Mouse (Mus musculus) adrenal gland, adult 2 months (tissue): ENCODE results near the gene Adamts10. TPM values are rescaled to one million over a fixed set of nuclear protein-coding genes. Genes with fewer than 3 reads are reported as not detected.

Experiments
- DNase-seq: peaks from one replicate; pipeline ENCODE4 v3.0.0; 2021
- polyA plus RNA-seq: library from polyadenylated mRNA; depleted of rRNA; stranded (reverse); fragments of >200 nt; gene quantifications from 2 replicates; pipeline ENCODE4 v1.2.3, GENCODE M21; 2012; rRNA removed
- total RNA-seq, 2 experiments: library from RNA; stranded (reverse); gene quantifications; 2 replicates each; pipeline ENCODE4 v1.2.3; 2021

The Adamts10 gene
- total and polyA plus RNA-seq, 3 experiments, result 21.2 to 52.5 (median 22.4) TPM

DNA sequence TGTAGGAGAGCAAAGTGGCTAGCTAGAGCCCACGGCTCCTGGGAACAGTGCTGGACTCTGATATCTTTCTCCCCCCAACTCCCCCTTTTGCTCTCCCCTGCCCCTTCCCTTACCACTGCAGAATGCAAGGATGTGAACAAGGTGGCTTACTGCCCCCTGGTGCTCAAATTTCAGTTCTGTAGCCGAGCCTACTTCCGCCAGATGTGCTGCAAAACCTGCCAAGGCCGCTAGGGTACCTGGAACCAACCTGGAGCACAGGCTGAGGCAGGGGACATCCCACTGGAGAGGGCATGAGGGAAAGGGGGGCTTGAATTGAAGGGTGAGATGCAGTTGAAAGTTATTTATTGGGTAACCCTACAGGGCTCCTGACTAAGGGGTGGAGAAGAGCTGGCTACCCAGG lies 29.0 kb downstream of the Adamts10 start:
- DNase-seq, result no peak

DNA sequence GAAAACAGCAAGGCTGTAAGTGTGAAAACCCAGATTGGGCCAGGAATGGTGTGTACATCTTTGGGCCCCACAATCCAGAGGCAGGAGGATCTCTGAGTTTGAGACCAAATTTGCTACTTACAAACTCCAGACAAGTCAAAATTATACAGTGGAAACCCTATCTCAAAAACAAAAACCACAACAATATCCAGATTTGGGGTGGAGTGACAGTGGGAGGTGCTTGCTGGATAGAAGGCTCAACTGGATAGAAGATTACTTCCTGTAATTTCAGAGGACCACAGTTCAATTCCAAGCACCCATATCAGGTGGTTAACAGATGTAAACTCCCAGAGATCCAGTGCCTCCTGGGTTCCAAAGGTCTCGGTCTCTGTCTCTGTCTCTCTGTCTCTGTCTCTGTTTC lies 30.5 kb downstream of the Adamts10 start:
- no peak for DNase-seq

- peak; percentile 30 for DNase-seq
These were observed 31.3 kb downstream of the Adamts10 start, which contains the start of gene Myo1f for GRCm38 (mm10) chr17:33555223-33555855. Gene Myo1f, plus strand, starts transcription at chr17:33555707.

DNA sequence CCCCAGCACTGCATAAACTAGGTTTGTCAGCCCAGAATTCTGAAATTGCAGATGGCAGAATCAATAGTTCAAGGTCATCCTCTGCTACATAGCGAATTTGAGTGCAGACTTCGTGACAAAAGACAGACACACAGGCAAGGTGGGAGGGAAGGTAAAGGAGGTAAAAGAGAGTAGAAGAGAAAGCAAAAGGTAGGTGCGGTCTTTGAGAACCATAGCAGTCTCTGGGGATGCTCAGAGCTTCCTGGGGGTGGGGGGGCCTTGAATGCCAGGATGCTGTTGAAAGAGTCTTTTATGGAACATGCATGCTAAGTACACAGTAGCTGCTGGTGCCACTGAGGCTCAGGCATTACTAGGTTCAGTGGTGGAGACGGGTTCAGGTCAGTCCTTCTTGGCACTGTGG lies 33.9 kb downstream of the Adamts10 start:
- DNase-seq, result no peak

DNA sequence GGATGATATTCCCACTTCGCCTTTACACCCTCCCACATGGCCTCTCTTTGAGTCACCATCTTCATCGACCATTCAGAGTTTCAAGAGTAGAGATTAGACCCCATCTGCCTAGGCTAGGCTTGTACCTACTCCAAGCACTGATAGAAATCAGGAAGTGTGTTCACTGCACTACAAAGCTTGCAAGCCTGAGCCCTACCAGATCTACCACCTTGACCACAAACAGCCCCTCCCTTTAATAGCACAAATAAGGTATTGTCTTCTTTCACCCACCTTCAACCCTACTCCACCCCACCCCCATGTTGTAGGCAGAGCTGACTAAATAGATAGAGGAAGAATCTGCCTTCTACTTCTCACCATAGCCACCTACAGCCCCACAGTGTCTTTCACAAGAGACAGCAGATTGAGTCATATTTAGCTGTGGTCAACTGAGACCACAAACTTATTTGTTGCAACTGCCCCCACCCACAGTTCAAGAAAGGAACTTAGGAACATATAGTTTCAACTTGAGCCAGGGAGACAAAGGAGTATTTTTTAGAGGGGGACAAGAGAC lies 39.6 kb downstream of the Adamts10 start:
- no peak for DNase-seq

GRCm38 (mm10) chr17:33564599-33564998 lies 40.6 kb downstream of the Adamts10 start:
- DNase-seq, result no peak

DNA sequence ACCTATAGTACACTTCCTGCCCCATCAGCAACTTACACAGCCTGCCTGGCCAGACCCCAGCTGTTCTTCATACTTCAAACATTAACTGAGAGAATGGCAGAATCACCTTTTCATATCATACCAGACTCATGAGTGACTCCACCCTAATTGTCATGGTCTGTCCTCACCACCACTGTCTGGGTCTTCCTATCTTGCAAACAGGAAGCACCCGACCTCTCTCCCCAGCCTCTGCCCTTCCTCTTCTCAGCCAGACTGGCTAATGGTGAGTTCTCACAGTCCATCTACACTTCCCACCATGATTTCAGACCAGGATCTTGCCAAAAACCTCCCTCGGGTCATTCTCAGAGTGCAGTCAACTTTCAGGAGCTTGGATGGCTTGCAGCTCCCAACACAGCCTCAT lies 42.2 kb downstream of the Adamts10 start:
- no peak for DNase-seq

DNA sequence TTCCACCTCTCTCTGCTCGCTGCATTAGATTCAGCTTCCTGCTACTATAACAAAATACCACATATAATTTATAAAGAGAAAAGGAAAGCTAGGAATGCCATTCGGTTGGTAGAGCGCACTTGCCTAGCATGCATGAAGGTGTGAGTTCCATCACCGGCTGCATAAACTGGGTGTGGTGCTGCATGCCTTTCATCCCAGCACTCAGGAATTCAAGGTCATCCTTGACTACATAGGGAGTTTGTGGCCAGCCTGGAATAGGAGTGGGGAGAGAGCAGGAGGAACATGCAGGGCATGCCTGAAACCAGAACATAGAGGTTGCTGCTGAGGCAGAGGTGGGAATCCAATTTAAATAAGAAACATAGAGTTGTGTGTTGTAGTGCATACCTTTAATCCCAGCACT lies 60.1 kb downstream of the Adamts10 start:
- DNase-seq, result no peak

- no peak for DNase-seq
These were observed 62.0 kb downstream of the Adamts10 start for GRCm38 (mm10) chr17:33586011-33586410.

DNA sequence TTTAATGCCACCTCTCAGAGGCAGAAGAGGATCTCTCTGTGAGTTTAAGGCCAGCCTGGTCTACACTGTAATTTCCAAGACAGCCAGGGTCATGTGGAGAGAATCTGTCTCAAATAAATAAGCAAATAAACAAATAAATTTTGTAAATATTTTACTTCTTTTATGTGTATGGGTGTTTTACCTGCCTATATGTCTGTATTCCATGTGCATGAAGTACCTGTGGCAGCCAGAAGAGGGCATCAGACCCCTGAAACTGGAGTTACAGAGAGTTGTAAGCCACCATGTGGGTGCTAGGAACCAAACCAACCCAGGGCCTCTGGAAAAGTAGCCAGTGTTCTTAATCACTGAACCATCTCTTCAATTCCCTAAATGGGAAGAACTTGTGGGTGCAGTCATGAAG lies 73.3 kb downstream of the Adamts10 start:
- no peak for DNase-seq

DNA sequence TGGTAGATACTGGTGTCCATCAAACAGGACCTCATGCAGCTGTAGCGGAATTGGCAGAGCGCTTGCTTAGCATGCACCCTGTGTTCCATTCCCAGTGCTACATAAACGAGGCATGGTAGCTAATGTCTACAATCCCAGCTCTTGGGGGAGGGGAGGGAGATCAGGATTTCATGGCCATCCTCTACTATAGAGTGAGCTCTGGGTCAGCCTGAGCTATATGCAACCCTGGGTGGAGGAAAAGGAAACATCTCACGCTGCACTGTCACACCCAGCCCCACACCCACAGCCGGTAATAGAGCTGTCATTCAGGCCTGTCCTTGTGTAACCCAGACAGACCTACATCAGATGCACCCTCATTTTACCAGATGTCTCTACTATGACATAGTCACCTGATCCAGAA lies 74.5 kb downstream of the Adamts10 start:
- DNase-seq, result no peak

DNA sequence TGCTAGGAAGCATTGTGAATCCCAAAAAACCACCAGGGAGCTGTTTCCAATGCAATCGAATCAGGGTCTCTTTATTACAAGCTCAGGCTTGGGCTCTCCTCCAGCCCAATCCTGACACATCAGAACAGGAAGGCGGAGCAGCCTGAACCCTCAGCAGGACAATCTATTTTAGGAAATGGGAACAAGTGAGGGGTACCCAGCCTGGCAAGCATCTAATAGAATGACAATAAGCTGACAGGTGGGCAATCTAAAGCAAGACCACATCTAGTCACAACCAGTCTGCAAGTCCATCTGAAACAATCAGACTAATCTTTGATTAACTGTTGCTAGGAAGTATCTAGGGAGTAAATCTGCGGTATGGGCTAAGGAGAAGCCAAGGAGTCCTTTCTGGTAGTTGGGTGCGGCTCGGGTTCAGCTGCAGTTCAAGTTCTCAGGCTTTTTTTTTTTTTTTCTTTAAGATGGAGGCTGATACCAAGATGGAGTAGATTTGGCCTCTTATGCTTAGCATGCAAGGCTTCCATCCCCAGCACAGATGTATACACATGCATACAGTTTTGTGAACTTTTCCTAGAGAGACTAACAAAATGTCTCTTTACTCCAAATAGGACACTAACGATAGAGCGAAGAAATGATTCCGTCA lies 76.0 kb downstream of the Adamts10 start:
- no peak for DNase-seq

- no peak for DNase-seq
These were observed 76.8 kb downstream of the Adamts10 start for GRCm38 (mm10) chr17:33600831-33601230.

GRCm38 (mm10) chr17:33601947-33602346 lies 77.9 kb downstream of the Adamts10 start:
- DNase-seq, result no peak

Other genes starting within 250 kb of the Adamts10 start
- gene Zfp955b, start 234.7 kb upstream of the Adamts10 start, total RNA-seq, result 10 to 100 TPM in 1 of 2 experiments, 1 to 10 TPM in 1; 9.0 to 11.6 TPM
- gene Zfp955b, start 234.7 kb upstream of the Adamts10 start, polyA plus RNA-seq, result 0.87 and 1.1 TPM in 2 replicates
- 1 to 10 TPM; 8.6 to 9.1 TPM for gene Zfp81, start 165.3 kb upstream of the Adamts10 start, total RNA-seq
- gene Zfp81, start 165.3 kb upstream of the Adamts10 start, polyA plus RNA-seq, result 0.33 and 0.49 TPM in 2 replicates
- 10 to 100 TPM in 1 of 2 experiments, 1 to 10 TPM in 1; 5.4 to 10.4 TPM for gene Zfp101, start 129.6 kb upstream of the Adamts10 start, total RNA-seq
- 0.42 and 0.52 TPM in 2 replicates for gene Zfp101, start 129.6 kb upstream of the Adamts10 start, polyA plus RNA-seq
- gene Actl9, start 91.3 kb upstream of the Adamts10 start, total RNA-seq, result not detected
- gene Actl9, start 91.3 kb upstream of the Adamts10 start, polyA plus RNA-seq, result 0.17 and 0.27 TPM in 2 replicates
- 1 to 10 TPM; 1.9 to 3.4 TPM for gene Myo1f, start 31.5 kb downstream of the Adamts10 start, total RNA-seq
- 2.5 and 2.7 TPM in 2 replicates for gene Myo1f, start 31.5 kb downstream of the Adamts10 start, polyA plus RNA-seq
- 10 to 100 TPM; 35.1 to 39.4 TPM for gene Zfp414, start 104.9 kb downstream of the Adamts10 start, total RNA-seq
- 105 and 106 TPM in 2 replicates for gene Zfp414, start 104.9 kb downstream of the Adamts10 start, polyA plus RNA-seq
- under 1 TPM; 0.49 to 0.97 TPM for gene Pram1, start 113.9 kb downstream of the Adamts10 start, total RNA-seq
- not detected in 2 replicates for gene Pram1, start 113.9 kb downstream of the Adamts10 start, polyA plus RNA-seq
- 100 to 1,000 TPM; 142 to 166 TPM for gene Hnrnpm, start 162.7 kb downstream of the Adamts10 start, total RNA-seq
- gene Hnrnpm, start 162.7 kb downstream of the Adamts10 start, polyA plus RNA-seq, result 66.7 and 70.9 TPM in 2 replicates
- gene March2, start 194.5 kb downstream of the Adamts10 start, total RNA-seq, result 100 to 1,000 TPM; 112 to 117 TPM
- gene March2, start 194.5 kb downstream of the Adamts10 start, polyA plus RNA-seq, result 150 and 170 TPM in 2 replicates
- gene Rab11b, start 236.3 kb downstream of the Adamts10 start, total RNA-seq, result 100 to 1,000 TPM; 247 to 267 TPM
- 522 and 543 TPM in 2 replicates for gene Rab11b, start 236.3 kb downstream of the Adamts10 start, polyA plus RNA-seq